Mouse (Mus musculus) layer of hippocampus, adult 9-11 months (tissue): Measurements from ENCODE around the gene Ski.
"Not testable (repeated sequence)": the region's sequence is repeated elsewhere in the genome, so short reads cannot be mapped to it uniquely, and the experiment has no call there.

Source experiments
- DNase-seq: peaks from one replicate; pipeline ENCODE4 v3.0.0; 2022

Gene Ski

DNA sequence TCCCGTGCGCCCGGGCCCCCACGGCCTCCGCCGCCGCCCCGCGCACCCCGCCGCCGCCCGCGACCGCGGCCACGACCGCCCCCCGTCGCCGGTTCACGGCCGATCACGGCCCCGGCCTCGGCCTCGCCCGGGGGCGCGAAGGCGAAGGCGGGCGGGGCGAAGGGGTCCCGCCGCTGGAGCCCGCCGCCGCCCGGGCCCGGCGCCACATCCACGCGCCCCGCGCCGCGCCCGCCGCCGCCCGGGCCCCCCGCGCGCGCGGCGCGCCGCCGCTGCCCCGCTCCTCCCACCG lies at the start of gene Ski:
TSS of gene Ski (minus strand) at position 41 of the 289 bp plus-strand sequence.
- no peak for DNase-seq

DNA sequence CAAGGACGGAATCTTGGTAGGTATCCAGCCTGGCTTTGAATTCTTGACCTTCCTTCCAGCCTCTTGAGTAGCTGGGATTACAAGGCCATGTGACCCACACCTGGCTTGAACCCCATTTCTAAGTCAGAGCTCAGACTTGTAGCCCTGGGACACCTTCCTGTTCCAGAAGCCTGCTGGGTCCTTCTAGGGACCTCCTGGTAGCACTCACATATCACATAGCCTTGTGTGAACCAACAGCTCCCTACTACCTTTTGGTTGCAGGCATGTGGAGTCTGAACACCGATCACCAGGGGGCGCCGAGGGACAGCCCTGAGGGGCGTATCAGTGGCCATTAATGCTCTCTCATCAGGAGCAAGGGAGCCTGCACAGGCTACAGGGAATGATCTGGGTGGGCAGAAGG lies 46.0 kb upstream of the Ski start:
- no peak for DNase-seq

GRCm38 (mm10) chr4:155267639-155268175 lies 45.3 kb upstream of the Ski start:
- no peak for DNase-seq

- DNase-seq, result no peak
Measured at GRCm38 (mm10) chr4:155267047-155267543, 44.7 kb upstream of the Ski start.

- DNase-seq, result no peak
Measured at GRCm38 (mm10) chr4:155264521-155265321, 42.3 kb upstream of the Ski start.

DNA sequence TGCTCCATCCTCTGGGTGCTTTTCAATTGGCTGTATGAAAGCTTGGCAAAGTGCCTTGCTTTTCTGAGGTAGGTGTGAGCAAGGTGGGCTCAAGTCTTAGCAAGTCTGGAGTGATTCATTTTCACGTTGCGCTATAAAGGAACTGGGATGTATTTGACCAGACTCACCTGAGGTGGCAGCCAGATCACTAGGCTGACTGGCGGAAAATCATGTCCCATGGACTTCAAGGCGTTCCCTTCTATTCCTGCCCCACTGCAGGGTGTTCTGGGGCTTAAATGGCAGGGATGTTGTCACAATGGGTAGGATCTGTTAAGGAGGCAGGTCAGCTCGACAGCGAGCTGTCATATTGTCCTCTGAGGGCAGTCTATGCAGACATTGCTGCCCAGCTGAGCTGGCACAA lies 29.9 kb upstream of the Ski start:
- DNase-seq, result no peak

GRCm38 (mm10) chr4:155251147-155251546 lies 28.8 kb upstream of the Ski start:
- peak; percentile 75 for DNase-seq

DNA sequence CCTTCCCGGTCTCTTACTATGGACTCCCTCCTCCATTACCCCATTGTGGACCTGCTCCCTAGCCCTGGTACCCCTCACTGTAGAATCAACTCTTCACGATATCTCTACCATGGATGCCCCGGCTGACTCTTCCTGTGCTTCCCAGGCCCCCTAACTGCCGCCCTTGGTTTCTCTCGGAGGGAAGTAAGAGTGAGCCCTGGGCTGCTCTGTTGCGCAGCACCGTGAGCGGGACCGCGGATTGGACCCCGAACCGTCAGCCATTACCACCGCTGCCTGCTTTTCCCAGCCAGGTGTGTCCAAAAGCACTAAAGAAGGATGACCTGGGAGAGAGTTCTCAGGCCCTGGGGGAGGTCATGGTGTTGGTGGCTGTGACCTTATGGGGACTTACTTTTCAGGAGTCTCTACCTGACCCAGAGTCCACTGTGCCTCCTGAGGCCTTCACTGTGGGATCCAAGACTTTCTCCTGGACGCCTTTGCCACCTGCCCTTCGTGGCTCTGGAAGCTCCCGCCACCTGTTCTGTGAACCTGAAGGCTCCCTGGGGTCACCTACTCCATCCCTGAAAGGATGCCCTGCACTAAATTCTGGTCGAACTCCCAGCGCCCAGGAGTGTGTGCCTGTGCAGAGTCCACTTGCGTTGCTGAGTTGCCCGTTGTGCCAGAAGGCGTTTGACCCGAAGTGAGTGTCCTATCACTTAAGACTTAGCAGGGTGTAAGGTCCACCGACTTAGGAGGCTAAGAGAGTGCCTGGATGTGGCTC lies 28.1 kb upstream of the Ski start:
- DNase-seq, result no peak

GRCm38 (mm10) chr4:155249648-155250351 lies 27.4 kb upstream of the Ski start, which contains the start of gene Faap20:
Faap20 (plus strand) TSS chr4:155249802.
- peak; percentile 82 for DNase-seq

- peak; percentile 92 for DNase-seq
Measured at GRCm38 (mm10) chr4:155249257-155249647, 26.9 kb upstream of the Ski start.

- not testable (repeated sequence) for DNase-seq
Measured at GRCm38 (mm10) chr4:155248054-155248453, 25.7 kb upstream of the Ski start.

GRCm38 (mm10) chr4:155246691-155247105 lies 24.3 kb upstream of the Ski start:
- peak; percentile 90 for DNase-seq

DNA sequence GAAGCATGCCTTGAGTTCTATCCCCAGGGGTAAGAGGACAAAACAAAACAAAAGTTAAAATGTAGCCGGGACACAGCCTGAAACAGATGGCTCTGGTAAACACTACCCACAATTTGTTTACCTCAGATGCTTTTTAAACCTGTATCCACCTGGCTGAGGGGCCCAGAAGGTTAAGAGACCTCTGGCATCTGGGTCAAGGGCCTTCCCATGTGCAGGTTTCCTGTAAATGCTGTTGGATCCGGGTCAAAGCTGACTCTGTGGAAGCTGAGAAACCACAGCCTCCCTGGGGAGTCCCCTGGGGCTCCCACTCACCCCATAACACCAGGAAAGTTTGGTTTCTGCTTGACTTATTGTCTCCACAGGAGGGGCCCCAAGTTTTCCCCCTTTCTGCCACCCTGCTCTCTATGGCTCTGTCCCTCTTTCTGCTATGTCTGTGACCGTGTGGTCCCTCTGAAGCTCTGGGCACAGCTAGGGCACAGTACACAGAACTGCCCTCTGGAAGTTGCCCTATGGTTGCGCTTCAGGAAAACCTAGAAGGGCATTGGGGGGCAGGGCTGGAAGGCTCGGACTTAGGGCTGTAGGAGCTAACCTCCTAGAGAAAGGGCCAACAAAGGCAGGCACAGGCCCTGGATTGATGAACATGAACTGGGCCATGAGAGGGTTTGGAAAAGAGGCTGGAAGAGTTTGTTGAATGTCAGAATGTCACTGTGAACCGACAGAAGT lies 23.5 kb upstream of the Ski start:
- DNase-seq, result no peak

DNA sequence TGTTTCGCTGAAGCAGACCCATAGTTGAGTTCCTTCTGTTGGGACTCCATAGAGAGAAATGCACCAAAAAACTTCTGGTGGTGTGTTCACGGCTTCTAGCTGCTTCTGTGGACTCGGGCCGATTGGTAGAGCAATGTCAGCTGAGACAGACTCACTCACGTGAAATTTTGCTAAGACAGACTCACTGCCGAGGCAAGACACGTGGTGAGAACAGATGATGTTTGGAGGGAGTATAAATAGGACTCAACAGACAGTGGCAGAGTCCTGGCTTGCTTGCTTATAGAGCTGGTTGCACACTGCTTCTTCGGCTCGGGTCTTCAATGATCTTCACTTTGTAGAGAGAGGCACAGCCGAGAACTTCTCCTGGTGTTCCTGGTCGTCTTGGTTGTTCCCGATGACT lies 20.8 kb upstream of the Ski start:
- no peak for DNase-seq

- DNase-seq, result no peak
Measured at GRCm38 (mm10) chr4:155242292-155242691, 19.9 kb upstream of the Ski start.

GRCm38 (mm10) chr4:155241789-155242188 lies 19.4 kb upstream of the Ski start:
- no peak for DNase-seq

GRCm38 (mm10) chr4:155239494-155239893 lies 17.1 kb upstream of the Ski start:
- DNase-seq, result no peak

DNA sequence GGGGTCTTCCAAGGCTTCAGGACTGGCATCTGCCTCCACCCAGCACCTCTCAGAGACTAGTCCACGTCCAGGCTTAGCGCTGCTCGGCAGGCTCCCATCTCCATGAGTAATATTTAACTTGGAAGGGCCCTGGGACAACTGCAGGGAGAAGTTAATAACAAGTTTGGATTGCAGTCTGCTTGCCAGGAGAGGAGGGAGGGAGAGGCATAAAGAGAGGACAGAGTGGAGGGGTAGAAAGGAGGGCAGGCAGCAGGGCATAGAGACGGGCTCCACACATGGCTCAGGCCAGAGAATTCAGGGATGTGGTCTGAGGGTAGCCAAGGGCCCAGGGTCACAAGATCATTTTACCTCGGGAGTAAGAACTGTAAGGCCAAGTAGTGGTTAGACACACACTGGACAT lies 15.9 kb upstream of the Ski start:
- DNase-seq, result no peak

- DNase-seq, result no peak
Measured at GRCm38 (mm10) chr4:155236737-155237385, 14.5 kb upstream of the Ski start.

DNA sequence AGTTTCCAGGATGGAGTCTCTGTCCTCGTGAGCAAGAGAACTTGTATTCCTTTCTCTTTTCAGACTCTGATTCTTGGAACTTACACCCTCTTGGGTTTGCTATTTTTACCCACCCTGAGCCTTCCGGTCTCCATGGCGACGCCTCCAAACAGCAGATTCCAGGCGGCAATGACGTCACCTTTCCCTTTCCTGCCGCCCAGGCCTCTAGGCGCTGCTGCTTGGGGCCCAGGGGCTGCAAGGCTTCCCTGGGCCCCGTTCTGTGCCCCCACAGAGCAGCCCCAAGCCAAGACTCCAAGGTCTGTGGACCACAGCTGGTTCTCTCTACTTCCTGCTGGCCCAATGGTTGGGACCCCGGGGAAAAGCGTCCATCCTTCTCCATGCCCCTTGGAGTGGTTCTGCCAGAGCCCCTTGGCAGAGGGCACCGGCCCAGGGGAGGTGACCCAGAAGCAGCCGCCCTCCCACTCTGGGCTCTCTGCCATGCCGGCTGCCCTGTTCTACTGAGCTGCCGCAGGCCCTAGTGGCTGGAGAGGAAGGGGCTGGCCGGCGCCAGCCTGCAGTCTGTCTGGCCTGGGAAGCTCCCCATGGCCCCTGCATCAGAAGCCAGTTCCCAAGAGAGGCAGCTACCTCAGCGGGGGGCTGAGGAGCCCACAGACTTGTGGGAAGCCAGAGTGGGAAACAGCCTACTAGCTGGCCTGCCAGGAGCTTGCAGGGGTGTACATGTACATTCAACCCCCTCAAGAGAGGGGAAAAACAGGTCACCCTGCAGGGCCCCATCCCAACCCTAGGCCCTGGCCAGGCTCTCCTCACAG lies 13.1 kb upstream of the Ski start:
- peak; percentile 95 for DNase-seq
